Mouse (Mus musculus) midbrain, embryonic 10.5 days (tissue): ENCODE results near the gene Prb1. TPM values are rescaled to one million over a fixed set of nuclear protein-coding genes. Genes with fewer than 3 reads are reported as not detected.
"Not testable (repeated sequence)": the region's sequence is repeated elsewhere in the genome, so short reads cannot be mapped to it uniquely, and the experiment has no call there.

ENCODE experiments used
- DNase-seq: peaks from one replicate; pipeline ENCODE4 v3.0.0-alpha.2; 2017; ENCODE audit warnings: low spot score
- H3K27ac ChIP-seq: fragments of 300-500 bp; sonication (generic); replicated peaks from 2 replicates; pipeline ENCODE4 v1.5.1; 2016; ENCODE audit warnings: mild to moderate bottlenecking
- H3K27me3 ChIP-seq: fragments of 300-500 bp; sonication (generic); 2 replicates; pipeline ENCODE4 v1.6.1; 2016; ENCODE audit warnings: low read depth, mild to moderate bottlenecking; ENCODE audit not compliant: poor library complexity, severe bottlenecking
- H3K36me3 ChIP-seq: fragments of 300-500 bp; sonication (generic); 2 replicates; pipeline ENCODE4 v1.6.1; 2016; ENCODE audit warnings: mild to moderate bottlenecking, moderate library complexity
- H3K4me1 ChIP-seq: fragments of 300-500 bp; sonication (generic); 2 replicates; pipeline ENCODE4 v1.6.1; 2016
- H3K4me3 ChIP-seq: fragments of 300-500 bp; sonication (generic); 2 replicates; pipeline ENCODE4 v1.5.1; 2016; ENCODE audit warnings: mild to moderate bottlenecking, moderate library complexity
- H3K9me3 ChIP-seq: fragments of 300-500 bp; sonication (generic); replicated peaks from 2 replicates; pipeline ENCODE4 v1.6.1; 2016; ENCODE audit warnings: mild to moderate bottlenecking
- polyA plus RNA-seq: library from polyadenylated mRNA; unstranded; fragments of >200 nt; fragmentation: Nextera tagmentation; extraction: Ambion mirVana; gene quantifications from 2 replicates; pipeline ENCODE4 v1.2.1, GENCODE M21; 2016

Gene Prb1
- polyA plus RNA-seq = not detected in 2 replicates

GRCm38 (mm10) chr6:132210421-132210820, at the start of gene Prb1:
TSS of gene Prb1 (minus strand) at chr6:132210521.
- H3K27me3 ChIP-seq, H3K36me3 ChIP-seq, DNase-seq: not testable (repeated sequence)

More at GRCm38 (mm10) chr6:132210421-132210820, at the start of gene Prb1:
- not testable (repeated sequence) for H3K4me3 ChIP-seq, H3K4me1 ChIP-seq, H3K9me3 ChIP-seq, H3K27ac ChIP-seq

Other genes starting within 250 kb of the Prb1 start
- not detected in 2 replicates for gene Prpmp5, start 104.2 kb upstream of the Prb1 start, polyA plus RNA-seq
- gene Gm8882, start 153.6 kb upstream of the Prb1 start, polyA plus RNA-seq = not detected in 2 replicates